Mouse (Mus musculus): ENCODE data around the gene Zfp207. TPM values are rescaled to one million over a fixed set of nuclear protein-coding genes. Genes with fewer than 3 reads are reported as not detected.

Gene Zfp207
- 163 and 165 TPM in 2 replicates for polyA plus RNA-seq (2014; fragmentation: Nextera tagmentation; extraction: Ambion mirVana)

- ATAC-seq (ENCODE audit: insufficient number of reproducible peaks, insufficient read depth, low FRiP score, low read depth): peak; percentile 94
- under 1% methylated on average over 33 of the region's 33 CpGs for WGBS
- H3K36me3 ChIP-seq (ENCODE audit: control insufficient read depth, insufficient read depth, low read length): peaks cover 27% of the 10 kb centered on the region
- peaks cover 0 to 30% of the 10 kb centered on the region in 2 experiments; a peak in 3 of 4 replicates for H3K4me1 ChIP-seq (ENCODE audit: control insufficient read depth in 2 of 2, insufficient read depth in 2 of 2, low read length in 2 of 2)
- peak within 1 kb of the TSS; percentile 100 for H3K9ac ChIP-seq (ENCODE audit: low read length)
- H3K4me3 ChIP-seq (ENCODE audit: control insufficient read depth in 1 of 2, insufficient read depth in 1 of 2, low read depth in 1 of 2, low read length in 2 of 2): peak within 1 kb of the TSS; percentile 91 to 97
- H3K9me3 ChIP-seq (ENCODE audit: control insufficient read depth, low read length): no peaks in the 10 kb centered on the region
- peak within 1 kb of the TSS; percentile 85 for H3K4me2 ChIP-seq (ENCODE audit: low read length)
- H3K27me3 ChIP-seq (ENCODE audit: control insufficient read depth, insufficient read depth, low read length): no peaks in the 10 kb centered on the region
- peak within 1 kb of the TSS; percentile 93 to 95 for H3K27ac ChIP-seq (replicated peaks in 1 of 2; ENCODE audit: control insufficient read depth in 1 of 2, insufficient read depth in 1 of 2, low read depth in 2 of 2, low read length in 2 of 2)
These were observed at the start of gene Zfp207 for GRCm38 (mm10) chr11:80383019-80383625. Zfp207 (plus strand) TSS chr11:80383279.

- no peak for ATAC-seq (ENCODE audit: insufficient number of reproducible peaks, insufficient read depth, low FRiP score, low read depth)
- Histone ChIP-seq H3K9me3 (ENCODE audit: control insufficient read depth, low read length) (no peaks in the 10 kb centered on the region), H3K4me2 (ENCODE audit: low read length) (0 out of 2 replicates have a peak overlapping the region, but pooled peaks have one; percentile 11), H3K4me3 (ENCODE audit: control insufficient read depth in 1 of 2, insufficient read depth in 1 of 2, low read depth in 1 of 2, low read length in 2 of 2) (no peak overlapping the region), H3K9ac (ENCODE audit: low read length) (no peak overlapping the region), H3K36me3 (ENCODE audit: control insufficient read depth, insufficient read depth, low read length) (no peaks in the 10 kb centered on the region), H3K4me1 (ENCODE audit: control insufficient read depth in 2 of 2, insufficient read depth in 2 of 2, low read length in 2 of 2) (peaks cover 6 to 9% of the 10 kb centered on the region in 2 experiments; a peak in 2 of 4 replicates), H3K27me3 (ENCODE audit: control insufficient read depth, insufficient read depth, low read length) (no peaks in the 10 kb centered on the region; the same call in 1 of the 2 replicates), H3K27ac (replicated peaks in 1 of 2; ENCODE audit: control insufficient read depth in 1 of 2, insufficient read depth in 1 of 2, low read depth in 2 of 2, low read length in 2 of 2) (no peak overlapping the region)
- WGBS: 10% methylated on average over 7 of the region's 7 CpGs
These were observed 47.3 kb upstream of the Zfp207 start for GRCm38 (mm10) chr11:80335609-80336350.

- WGBS: 6% methylated on average over 6 of the region's 6 CpGs
- Histone ChIP-seq H3K4me3 (ENCODE audit: control insufficient read depth in 1 of 2, insufficient read depth in 1 of 2, low read depth in 1 of 2, low read length in 2 of 2) (no peak overlapping the region), H3K9me3 (ENCODE audit: control insufficient read depth, low read length) (no peaks in the 10 kb centered on the region), H3K27ac (replicated peaks in 1 of 2; ENCODE audit: control insufficient read depth in 1 of 2, insufficient read depth in 1 of 2, low read depth in 2 of 2, low read length in 2 of 2) (no peak overlapping the region), H3K27me3 (ENCODE audit: control insufficient read depth, insufficient read depth, low read length) (no peaks in the 10 kb centered on the region; the same call in 1 of the 2 replicates), H3K9ac (ENCODE audit: low read length) (no peak overlapping the region), H3K36me3 (ENCODE audit: control insufficient read depth, insufficient read depth, low read length) (no peaks in the 10 kb centered on the region), H3K4me2 (ENCODE audit: low read length) (0 out of 2 replicates have a peak overlapping the region, but pooled peaks have one; percentile 11), H3K4me1 (ENCODE audit: control insufficient read depth in 2 of 2, insufficient read depth in 2 of 2, low read length in 2 of 2) (peaks cover 6 to 9% of the 10 kb centered on the region in 2 experiments; a peak in 2 of 4 replicates)
- no peak for ATAC-seq (ENCODE audit: insufficient number of reproducible peaks, insufficient read depth, low FRiP score, low read depth)
These were observed 46.7 kb upstream of the Zfp207 start for GRCm38 (mm10) chr11:80336351-80336730.

- no peaks in the 10 kb centered on the region for H3K27me3 ChIP-seq (ENCODE audit: control insufficient read depth, insufficient read depth, low read length)
- H3K4me1 ChIP-seq (ENCODE audit: control insufficient read depth in 2 of 2, insufficient read depth in 2 of 2, low read length in 2 of 2): no peaks in the 10 kb centered on the region
- H3K36me3 ChIP-seq (ENCODE audit: control insufficient read depth, insufficient read depth, low read length): no peaks in the 10 kb centered on the region
- H3K9ac ChIP-seq (ENCODE audit: low read length): no peak overlapping the region
- no peak for ATAC-seq (ENCODE audit: insufficient number of reproducible peaks, insufficient read depth, low FRiP score, low read depth)
- H3K27ac ChIP-seq (replicated peaks in 1 of 2; ENCODE audit: control insufficient read depth in 1 of 2, insufficient read depth in 1 of 2, low read depth in 2 of 2, low read length in 2 of 2): no peak overlapping the region
- WGBS: 10% methylated on average over 2 of the region's 2 CpGs
- H3K4me2 ChIP-seq (ENCODE audit: low read length): no peak overlapping the region
- no peaks in the 10 kb centered on the region for H3K9me3 ChIP-seq (ENCODE audit: control insufficient read depth, low read length)
- no peak overlapping the region for H3K4me3 ChIP-seq (ENCODE audit: control insufficient read depth in 1 of 2, insufficient read depth in 1 of 2, low read depth in 1 of 2, low read length in 2 of 2)
These were observed 40.6 kb upstream of the Zfp207 start for GRCm38 (mm10) chr11:80342482-80342881.

- Histone ChIP-seq H3K36me3 (ENCODE audit: control insufficient read depth, insufficient read depth, low read length) (no peaks in the 10 kb centered on the region), H3K9ac (ENCODE audit: low read length) (no peak overlapping the region), H3K27me3 (ENCODE audit: control insufficient read depth, insufficient read depth, low read length) (no peaks in the 10 kb centered on the region), H3K9me3 (ENCODE audit: control insufficient read depth, low read length) (no peaks in the 10 kb centered on the region), H3K4me2 (ENCODE audit: low read length) (no peak overlapping the region), H3K27ac (replicated peaks in 1 of 2; ENCODE audit: control insufficient read depth in 1 of 2, insufficient read depth in 1 of 2, low read depth in 2 of 2, low read length in 2 of 2) (no peak overlapping the region), H3K4me1 (ENCODE audit: control insufficient read depth in 2 of 2, insufficient read depth in 2 of 2, low read length in 2 of 2) (no peaks in the 10 kb centered on the region), H3K4me3 (ENCODE audit: control insufficient read depth in 1 of 2, insufficient read depth in 1 of 2, low read depth in 1 of 2, low read length in 2 of 2) (no peak overlapping the region)
- ATAC-seq (ENCODE audit: insufficient number of reproducible peaks, insufficient read depth, low FRiP score, low read depth): no peak
- WGBS: 65% methylated on average over 5 of the region's 5 CpGs
These were observed 31.1 kb upstream of the Zfp207 start for GRCm38 (mm10) chr11:80351832-80352430.

- Histone ChIP-seq H3K36me3 (ENCODE audit: control insufficient read depth, insufficient read depth, low read length) (no peaks in the 10 kb centered on the region), H3K4me3 (ENCODE audit: control insufficient read depth in 1 of 2, insufficient read depth in 1 of 2, low read depth in 1 of 2, low read length in 2 of 2) (no peak overlapping the region), H3K9ac (ENCODE audit: low read length) (no peak overlapping the region), H3K4me1 (ENCODE audit: control insufficient read depth in 2 of 2, insufficient read depth in 2 of 2, low read length in 2 of 2) (no peaks in the 10 kb centered on the region), H3K9me3 (ENCODE audit: control insufficient read depth, low read length) (no peaks in the 10 kb centered on the region), H3K27me3 (ENCODE audit: control insufficient read depth, insufficient read depth, low read length) (no peaks in the 10 kb centered on the region), H3K4me2 (ENCODE audit: low read length) (no peak overlapping the region), H3K27ac (replicated peaks in 1 of 2; ENCODE audit: control insufficient read depth in 1 of 2, insufficient read depth in 1 of 2, low read depth in 2 of 2, low read length in 2 of 2) (no peak overlapping the region)
- WGBS: 37% methylated on average over 4 of the region's 4 CpGs
- ATAC-seq (ENCODE audit: insufficient number of reproducible peaks, insufficient read depth, low FRiP score, low read depth): no peak
These were observed 28.2 kb upstream of the Zfp207 start for GRCm38 (mm10) chr11:80354832-80355231.

GRCm38 (mm10) chr11:80368949-80369348 is 14.1 kb upstream of the Zfp207 start:
- ATAC-seq (ENCODE audit: insufficient number of reproducible peaks, insufficient read depth, low FRiP score, low read depth): no peak
- Histone ChIP-seq H3K4me3 (ENCODE audit: control insufficient read depth in 1 of 2, insufficient read depth in 1 of 2, low read depth in 1 of 2, low read length in 2 of 2) (no peak overlapping the region), H3K27ac (replicated peaks in 1 of 2; ENCODE audit: control insufficient read depth in 1 of 2, insufficient read depth in 1 of 2, low read depth in 2 of 2, low read length in 2 of 2) (no peak overlapping the region), H3K9me3 (ENCODE audit: control insufficient read depth, low read length) (no peaks in the 10 kb centered on the region), H3K27me3 (ENCODE audit: control insufficient read depth, insufficient read depth, low read length) (no peaks in the 10 kb centered on the region), H3K4me2 (ENCODE audit: low read length) (no peak overlapping the region), H3K4me1 (ENCODE audit: control insufficient read depth in 2 of 2, insufficient read depth in 2 of 2, low read length in 2 of 2) (no peaks in the 10 kb centered on the region), H3K36me3 (ENCODE audit: control insufficient read depth, insufficient read depth, low read length) (peaks cover 84% of the 10 kb centered on the region), H3K9ac (ENCODE audit: low read length) (no peak overlapping the region)
- WGBS: 94% methylated on average over 1 of the region's 1 CpGs

Data from heart, embryonic 14.5 days (tissue).